Mouse (Mus musculus) neutrophil, adult 83 days (primary cell): ENCODE results near the gene Rpl5. TPM values are rescaled to one million over a fixed set of nuclear protein-coding genes. Genes with fewer than 3 reads are reported as not detected.

Experiments
- total RNA-seq, 2 experiments: library from RNA; stranded (reverse); gene quantifications; one replicate each; pipeline ENCODE4 v1.2.4; 2023

Gene Rpl5
- 10 to 100 TPM; 34.9 to 36.8 TPM for total RNA-seq

GRCm38 (mm10) chr5:107900206-107901013, at the start of gene Rpl5:
Gene Rpl5, plus strand, starts transcription at chr5:107900502.

GRCm38 (mm10) chr5:107874561-107875260, 25.6 kb upstream of the Rpl5 start, which contains the start of gene Evi5:
Gene Evi5, minus strand, starts transcription at chr5:107875107.

Other genes starting within 250 kb of the Rpl5 start
- gene Gfi1, start 174.5 kb upstream of the Rpl5 start, total RNA-seq: 10 to 100 TPM; 24.6 to 27.7 TPM
- not detected for gene Ube2d2b, start 70.4 kb upstream of the Rpl5 start, total RNA-seq
- gene Evi5, start 25.4 kb upstream of the Rpl5 start, total RNA-seq: 10 to 100 TPM; 44.1 to 44.2 TPM
- gene Fam69a, start 86.6 kb downstream of the Rpl5 start, total RNA-seq: 10 to 100 TPM; 24.7 to 30.7 TPM
- 10 to 100 TPM; 31.6 to 32.5 TPM for gene Mtf2, start 165.2 kb downstream of the Rpl5 start, total RNA-seq
- 10 to 100 TPM; 47.5 to 47.8 TPM for gene Tmed5, start 232.1 kb downstream of the Rpl5 start, total RNA-seq
- 1 to 10 TPM; 4.7 to 5.4 TPM for gene Ccdc18, start 232.4 kb downstream of the Rpl5 start, total RNA-seq